Comparison of ENCODE assay signal across 23 mouse cellular contexts in genomic region chr4:88530892-88531291, GRCm38 (mm10). TPM values are rescaled to one million over a fixed set of nuclear protein-coding genes. Genes with fewer than 3 reads are reported as not detected.
DNase-seq lines count a peak whose midpoint lies in the region; TF ChIP-seq lines count a peak whose summit lies in the region.
"Had no signal": no experiment of that assay in that cellular context is flagged by ENCODE, and none has a peak within 500 bp of the region (broad histone marks: within the 10 kb centered on the region; RNA-seq: fewer than 3 reads in every experiment).

No protein-coding gene starts in this region.

- peak; percentile 14 for DNase-seq in kidney, adult 2 months
- DNase-seq in kidney, postnatal 14 days = no peak
- no peak for DNase-seq in liver
- DNase-seq in cerebellum, postnatal 10 days = no peak
- DNase-seq: adrenal gland, postnatal 25 days; B cell, adult 2 months; cerebellum, adult 18-20 months; cerebellum, adult 9-11 months; gastrocnemius, adult 2 months; gastrocnemius, postnatal 25 days; heart, postnatal 4 days had no signal

- 55% methylated on average over 2 of the region's 2 CpGs for WGBS in kidney, adult 2 months

- no peaks in the 10 kb centered on the region for H3K79me2 ChIP-seq in C2C12 (ENCODE audit: control insufficient read depth, insufficient read depth)

- no peaks in the 10 kb centered on the region for H3K36me3 ChIP-seq in kidney, adult 2 months (ENCODE audit: control insufficient read depth, insufficient read depth, low read length)
- no peaks in the 10 kb centered on the region for H3K36me3 ChIP-seq in C2C12 (ENCODE audit: control insufficient read depth, insufficient read depth)
- H3K36me3 ChIP-seq: embryonic facial prominence, embryonic 10.5 days; forebrain, embryonic 10.5 days; heart, embryonic 13.5 days; hindbrain, embryonic 13.5 days had no signal

- peaks cover 3% of the 10 kb centered on the region; the same call in 1 of the 2 replicates for H3K4me1 ChIP-seq in kidney, adult 2 months (ENCODE audit: control insufficient read depth, insufficient read depth, low read length)
- 0 out of 2 replicates have a peak, but pooled peaks cover 5% of the 10 kb centered on the region for H3K4me1 ChIP-seq in embryonic fibroblast, embryonic 13.5 days (ENCODE audit: control insufficient read depth, insufficient read depth, low read length)
- H3K4me1 ChIP-seq: embryonic facial prominence, embryonic 10.5 days; heart, embryonic 13.5 days; hindbrain, embryonic 13.5 days had no signal

- no peak overlapping the region for H3ac ChIP-seq in C2C12 (ENCODE audit: control insufficient read depth, insufficient read length, low read depth)

- no peak for TF ChIP-seq POLR2A in kidney, adult 2 months (IDR thresholded peaks at IDR 0.05; ENCODE audit: low read depth, low read length)
- TF ChIP-seq POLR2A in embryonic fibroblast, embryonic 13.5 days (IDR thresholded peaks at IDR 0.05; ENCODE audit: low read depth, low read length) = no peak

- no peaks in the 10 kb centered on the region for H3K79me3 ChIP-seq in C2C12 (ENCODE audit: low read depth)

- H3K27ac ChIP-seq in kidney, adult 2 months (ENCODE audit: insufficient read depth, low read depth, low read length) = no peak overlapping the region
- H3K27ac ChIP-seq in embryonic fibroblast, embryonic 13.5 days (ENCODE audit: insufficient read depth, low read length) = peak overlapping the region; percentile 100
- H3K27ac ChIP-seq: embryonic facial prominence, embryonic 10.5 days; forebrain, embryonic 10.5 days; gastrocnemius, adult 2 months; heart, embryonic 13.5 days; hindbrain, embryonic 13.5 days; hindbrain, postnatal 0 days had no signal

- H3K27me3 ChIP-seq in kidney, adult 2 months (replicated peaks; ENCODE audit: control insufficient read depth, insufficient read depth, low read length) = no peaks in the 10 kb centered on the region
- H3K27me3 ChIP-seq in C2C12 (ENCODE audit: control insufficient read depth, insufficient read depth, insufficient read length) = no peaks in the 10 kb centered on the region
- H3K27me3 ChIP-seq: heart, embryonic 13.5 days; hindbrain, embryonic 13.5 days had no signal

- H3K4me3 ChIP-seq in kidney, adult 2 months (ENCODE audit: insufficient read depth, low read depth, low read length) = no peak overlapping the region
- no peak overlapping the region for H3K4me3 ChIP-seq in C2C12 (ENCODE audit: insufficient read depth, poor library complexity, severe bottlenecking)
- no peak overlapping the region for H3K4me3 ChIP-seq in embryonic fibroblast, embryonic 13.5 days (ENCODE audit: insufficient read depth, low read length)
- H3K4me3 ChIP-seq: embryonic facial prominence, embryonic 10.5 days; erythroblast, embryonic 14.5 days; forebrain, embryonic 10.5 days; gastrocnemius, adult 2 months; heart, embryonic 13.5 days; hindbrain, embryonic 13.5 days had no signal

- no peak for TF ChIP-seq CTCF in kidney, adult 2 months (conservative IDR thresholded peaks at IDR 0.05; ENCODE audit: insufficient read depth, insufficient read length, low read depth, low read length)
- TF ChIP-seq CTCF in C2C12 (IDR thresholded peaks at IDR 0.05; ENCODE audit: control insufficient read depth, insufficient read depth, insufficient read length) = no peak
- no peak for TF ChIP-seq CTCF in embryonic fibroblast, embryonic 13.5 days (IDR thresholded peaks at IDR 0.05; ENCODE audit: borderline replicate concordance, insufficient read depth, low read length)

TF ChIP-seq in C2C12, 6 proteins besides CTCF, POLR2A, EP300 and RAD21:
- TF ChIP-seq MAX (IDR thresholded peaks at IDR 0.05) = no peak
- no peak for TF ChIP-seq CEBPB (IDR thresholded peaks at IDR 0.05; ENCODE audit: low read depth)
- no peak for TF ChIP-seq MYOG (IDR thresholded peaks at IDR 0.05; ENCODE audit: control insufficient read depth, extremely low read depth, insufficient read length)
- TF ChIP-seq FOSL1 (IDR thresholded peaks at IDR 0.05; ENCODE audit: insufficient read depth, low read length, poor library complexity, severe bottlenecking) = no peak
- no peak for TF ChIP-seq MYOD1 (IDR thresholded peaks at IDR 0.05; ENCODE audit: control insufficient read depth, insufficient read length, low read depth)
- peak; percentile 98 for TF ChIP-seq USF1 (IDR thresholded peaks at IDR 0.05; ENCODE audit: low read depth)

RNA-seq across cellular contexts. Expression of gene Ifnb1, which starts 8.3 kb away (rescaled TPM):
- polyA plus RNA-seq in kidney, adult 2 months (2012; rRNA removed) = not detected in 2 replicates
- not detected for polyA plus RNA-seq in C2C12 (2012; fragmentation: generic; extraction: Trizol)
- not detected in 2 replicates for polyA plus RNA-seq in embryonic fibroblast, embryonic 13.5 days (2011; ENCODE audit: insufficient read length, low read depth, missing spikeins)
- polyA plus RNA-seq: embryonic facial prominence, embryonic 10.5 days; embryonic facial prominence, embryonic 14.5 days; erythroblast, embryonic 14.5 days; forebrain, embryonic 10.5 days; forebrain, embryonic 14.5 days; heart, embryonic 13.5 days; heart, postnatal 0 days; hindbrain, embryonic 13.5 days; hindbrain, postnatal 0 days; intestine, embryonic 14.5 days had no signal

RNA-seq across cellular contexts. Expression of gene Ifna15, which starts 27.2 kb away (rescaled TPM):
- not detected in 2 replicates for polyA plus RNA-seq in kidney, adult 2 months (2012; rRNA removed)
- not detected for polyA plus RNA-seq in C2C12 (2012; fragmentation: generic; extraction: Trizol)
- not detected in 2 replicates for polyA plus RNA-seq in embryonic fibroblast, embryonic 13.5 days (2011; ENCODE audit: insufficient read length, low read depth, missing spikeins)
- polyA plus RNA-seq: embryonic facial prominence, embryonic 10.5 days; embryonic facial prominence, embryonic 14.5 days; erythroblast, embryonic 14.5 days; forebrain, embryonic 10.5 days; forebrain, embryonic 14.5 days; heart, embryonic 13.5 days; heart, postnatal 0 days; hindbrain, embryonic 13.5 days; hindbrain, postnatal 0 days; intestine, embryonic 14.5 days had no signal

RNA-seq across cellular contexts. Expression of gene Ifna14, which starts 40.7 kb away (rescaled TPM):
- polyA plus RNA-seq in kidney, adult 2 months (2012; rRNA removed) = not detected in 2 replicates
- not detected for polyA plus RNA-seq in C2C12 (2012; fragmentation: generic; extraction: Trizol)
- polyA plus RNA-seq in embryonic fibroblast, embryonic 13.5 days (2011; ENCODE audit: insufficient read length, low read depth, missing spikeins) = not detected in 2 replicates
- polyA plus RNA-seq: embryonic facial prominence, embryonic 10.5 days; embryonic facial prominence, embryonic 14.5 days; erythroblast, embryonic 14.5 days; forebrain, embryonic 10.5 days; forebrain, embryonic 14.5 days; heart, embryonic 13.5 days; heart, postnatal 0 days; hindbrain, embryonic 13.5 days; hindbrain, postnatal 0 days; intestine, embryonic 14.5 days had no signal
